Mouse (Mus musculus) ES-E14 (cell line): ENCODE data around the gene Mafk. TPM values are rescaled to one million over a fixed set of nuclear protein-coding genes. Genes with fewer than 3 reads are reported as not detected.
A peak's percentile ranks its signal among the peaks of the same experiment; 100 is the strongest.

ENCODE experiments used
- DNase-seq: peaks from one replicate; pipeline ENCODE4 v3.0.0-alpha.2; 2013; ENCODE audit warnings: low read depth, low spot score
- H3K27ac ChIP-seq: 2 replicates; pipeline ENCODE4 v1.5.1; 2012; ENCODE audit warnings: low read depth, mild to moderate bottlenecking, low read length, moderate library complexity, mixed read lengths; ENCODE audit not compliant: poor library complexity, insufficient read depth, severe bottlenecking
- H3K36me3 ChIP-seq: 2 replicates; pipeline ENCODE4 v1.6.1; 2012; ENCODE audit warnings: mild to moderate bottlenecking, low read length, moderate library complexity, mixed read lengths; ENCODE audit not compliant: control insufficient read depth, poor library complexity, insufficient read depth, severe bottlenecking
- H3K4me1 ChIP-seq, 2 experiments: fragments of 150-350 bp in 1 of 2; sonication (generic) in 1 of 2; 2 replicates each; pipeline ENCODE4 v1.6.1; 2012; ENCODE audit warnings: low read length in 2 of 2, mild to moderate bottlenecking in 1 of 2, mixed read lengths in 1 of 2; ENCODE audit not compliant: control insufficient read depth in 2 of 2, insufficient read depth in 2 of 2, poor library complexity in 1 of 2
- H3K4me3 ChIP-seq, 2 experiments: fragments of 150-350 bp in 1 of 2; sonication (generic) in 1 of 2; 2 replicates each; pipeline ENCODE4 v1.5.1; 2012; ENCODE audit warnings: low read length in 2 of 2, low read depth in 1 of 2, mild to moderate bottlenecking in 1 of 2, mixed read lengths in 1 of 2; ENCODE audit not compliant: insufficient read depth in 1 of 2, poor library complexity in 1 of 2, severe bottlenecking in 1 of 2
- H3K9ac ChIP-seq: 2 replicates; pipeline ENCODE4 v1.6.1; 2012; ENCODE audit warnings: low read depth, mild to moderate bottlenecking, low read length, mixed read lengths; ENCODE audit not compliant: poor library complexity, insufficient read depth, severe bottlenecking
- H3K9me3 ChIP-seq: fragments of 150-350 bp; sonication (generic); 2 replicates; pipeline ENCODE4 v1.6.1; 2012; ENCODE audit warnings: low read depth, mild to moderate bottlenecking, low read length; ENCODE audit not compliant: control insufficient read depth, insufficient read depth
- CHD2 ChIP-seq: IDR thresholded peaks from 2 replicates; pipeline ENCODE4 v1.6.1; 2014; ENCODE audit warnings: mild to moderate bottlenecking, low read depth, low read length, inconsistent platforms
- HCFC1 ChIP-seq: IDR thresholded peaks from 2 replicates; pipeline ENCODE4 v1.6.1; 2012; ENCODE audit warnings: low read length, inconsistent platforms, borderline replicate concordance; ENCODE audit not compliant: insufficient read depth
- MAFK ChIP-seq: IDR thresholded peaks from 2 replicates; pipeline ENCODE4 v1.6.1; 2014; ENCODE audit warnings: mild to moderate bottlenecking, low read depth, low read length, inconsistent platforms; ENCODE audit not compliant: insufficient read depth
- ZC3H11A ChIP-seq: IDR thresholded peaks from 2 replicates; pipeline ENCODE4 v1.6.1; 2012; ENCODE audit warnings: low read depth, mild to moderate bottlenecking, inconsistent platforms, low read length, borderline replicate concordance
- ZNF384 ChIP-seq: IDR thresholded peaks from 2 replicates; pipeline ENCODE4 v1.6.1; 2012; ENCODE audit warnings: low read depth, low read length, inconsistent platforms
- in situ Hi-C, 2 experiments: fragments of 600-800 bp; cut with MboI; formaldehyde crosslinking; loops; one replicate each; pipeline ENCODE4 v1.15.1; 2025; ENCODE audit warnings: low sequenced_read_pairs in 2 of 2, inconsistent platforms in 1 of 2; ENCODE audit not compliant: unreplicated experiment in 2 of 2
- total RNA-seq: library from RNA; depleted of rRNA; stranded (reverse); fragments of 300-350 nt; gene quantifications from 2 replicates; pipeline ENCODE4 v1.2.3, GENCODE M21; 2012

The Mafk gene
- total RNA-seq, 1 experiment: 19.9 TPM

- Histone ChIP-seq H3K9ac (no peak overlapping the region), H3K4me3 (no peak overlapping the region), H3K9me3 (no peaks in the 10 kb centered on the region), H3K4me1 (peaks cover 0 to 12% of the 10 kb centered on the region in 2 experiments; a peak in 2 of 4 replicates), H3K36me3 (peaks cover 17% of the 10 kb centered on the region), H3K27ac (no peak overlapping the region)
- TF ChIP-seq CHD2: no peak
- no peak for TF ChIP-seq ZNF384
- TF ChIP-seq ZC3H11A: no peak
- no peak for TF ChIP-seq HCFC1
- TF ChIP-seq MAFK: no peak
- DNase-seq: no peak
- in situ Hi-C loops: no loop called here
Observed at GRCm38 (mm10) chr5:139804573-139805111, 13.3 kb downstream of the Mafk start.

GRCm38 (mm10) chr5:139805924-139806323, 14.6 kb downstream of the Mafk start:
- DNase-seq: no peak
- Histone ChIP-seq H3K9me3 (no peaks in the 10 kb centered on the region), H3K36me3 (peaks cover 4% of the 10 kb centered on the region), H3K9ac (no peak overlapping the region), H3K27ac (no peak overlapping the region), H3K4me3 (no peak overlapping the region), H3K4me1 (peaks cover 0 to 12% of the 10 kb centered on the region in 2 experiments; a peak in 2 of 4 replicates)
- no peak for TF ChIP-seq HCFC1
- TF ChIP-seq ZNF384: no peak
- no peak for TF ChIP-seq MAFK
- no peak for TF ChIP-seq ZC3H11A
- TF ChIP-seq CHD2: no peak
- in situ Hi-C loops: no loop called here

- Histone ChIP-seq H3K4me3 (no peak overlapping the region), H3K9me3 (no peaks in the 10 kb centered on the region), H3K9ac (no peak overlapping the region), H3K4me1 (peaks cover 0 to 16% of the 10 kb centered on the region in 2 experiments; a peak in 2 of 4 replicates), H3K36me3 (no peaks in the 10 kb centered on the region), H3K27ac (no peak overlapping the region)
- TF ChIP-seq ZNF384 (no peak), CHD2 (no peak), ZC3H11A (peak; percentile 4; the same call in 1 of the 2 replicates)
- DNase-seq: peak; percentile 47
- in situ Hi-C loops: no loop called here
Observed at GRCm38 (mm10) chr5:139809397-139809796, 18.1 kb downstream of the Mafk start.

GRCm38 (mm10) chr5:139811677-139812397, 20.5 kb downstream of the Mafk start:
- Histone ChIP-seq H3K27ac (no peak overlapping the region), H3K4me3 (no peak overlapping the region), H3K36me3 (no peaks in the 10 kb centered on the region), H3K9me3 (no peaks in the 10 kb centered on the region), H3K4me1 (peaks cover 0 to 17% of the 10 kb centered on the region in 2 experiments; a peak in 2 of 4 replicates), H3K9ac (no peak overlapping the region)
- no peak for DNase-seq
- TF ChIP-seq ZC3H11A (no peak), MAFK (no peak), CHD2 (no peak), ZNF384 (no peak), HCFC1 (no peak)
- in situ Hi-C loops: no loop called here
